Mouse (Mus musculus) C2C12 (cell line): ENCODE measurements at regions not wholly inside any gene's neighbourhood (a gene's known extent, or its start where the extent isn't known, plus 50 kb on each side); places are given as distances from the start of the nearest gene placed in this dataset.

ENCODE experiments used
- H3K27me3 ChIP-seq: one replicate; pipeline ENCODE4 v1.6.1; 2011; ENCODE audit not compliant: control insufficient read depth, insufficient read depth, insufficient read length
- H3K36me3 ChIP-seq: one replicate; pipeline ENCODE4 v1.6.1; 2011; ENCODE audit not compliant: control insufficient read depth, insufficient read depth
- H3K4me3 ChIP-seq: one replicate; pipeline ENCODE4 v1.5.1; 2011; ENCODE audit warnings: mild to moderate bottlenecking, control low read depth; ENCODE audit not compliant: poor library complexity, insufficient read depth, severe bottlenecking
- H3K79me2 ChIP-seq: one replicate; pipeline ENCODE4 v1.6.1; 2011; ENCODE audit not compliant: control insufficient read depth, insufficient read depth
- H3K79me3 ChIP-seq: one replicate; pipeline ENCODE4 v1.6.1; 2011; ENCODE audit warnings: low read depth, control low read depth
- H3ac ChIP-seq: one replicate; pipeline ENCODE3; 2011; ENCODE audit warnings: low read depth; ENCODE audit not compliant: control insufficient read depth, insufficient read length
- CEBPB ChIP-seq: IDR thresholded peaks from one replicate; pipeline ENCODE4 v1.6.1; 2011; ENCODE audit warnings: low read depth, mild to moderate bottlenecking, control low read depth, moderate library complexity
- CTCF ChIP-seq: IDR thresholded peaks from one replicate; pipeline ENCODE4 v1.5.1; 2011; ENCODE audit not compliant: control insufficient read depth, insufficient read depth, insufficient read length
- FOSL1 ChIP-seq: IDR thresholded peaks from one replicate; pipeline ENCODE4 v1.8.0; 2011; ENCODE audit warnings: mild to moderate bottlenecking, low read length; ENCODE audit not compliant: poor library complexity, insufficient read depth, severe bottlenecking
- MAX ChIP-seq: IDR thresholded peaks from one replicate; pipeline ENCODE4 v1.6.1; 2011; ENCODE audit warnings: mild to moderate bottlenecking, control low read depth
- MYOD1 ChIP-seq: IDR thresholded peaks from one replicate; pipeline ENCODE4 v1.6.1; 2011; ENCODE audit warnings: low read depth; ENCODE audit not compliant: control insufficient read depth, insufficient read length
- MYOG ChIP-seq: IDR thresholded peaks from one replicate; pipeline ENCODE4 v1.6.1; 2011; ENCODE audit not compliant: control insufficient read depth, insufficient read length; ENCODE audit errors: extremely low read depth
- USF1 ChIP-seq: IDR thresholded peaks from one replicate; pipeline ENCODE4 v1.6.1; 2011; ENCODE audit warnings: low read depth, mild to moderate bottlenecking, control low read depth, moderate library complexity

DNA sequence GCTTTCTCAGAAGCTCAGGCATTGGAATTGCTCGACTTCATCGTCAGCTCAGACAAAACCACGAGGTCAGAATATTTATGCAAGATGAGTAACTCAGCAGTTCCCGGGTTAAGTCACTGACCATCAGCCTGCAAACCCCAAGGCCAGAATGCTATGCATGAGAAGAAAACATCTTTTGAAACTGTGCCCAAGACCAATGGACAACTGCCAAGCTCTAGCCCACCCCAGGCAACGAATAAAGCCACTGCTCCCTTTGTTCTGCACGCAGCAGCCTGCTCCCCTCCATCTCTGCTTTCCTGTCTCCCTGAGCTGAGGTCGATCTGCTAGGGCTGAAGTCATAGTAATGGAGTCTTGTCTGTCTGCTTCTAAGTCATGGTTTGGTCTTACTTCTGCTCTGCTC, 61.7 kb upstream of the Gpc1 start:
- H3K27me3 ChIP-seq, result no peaks in the 10 kb centered on the region
- no peaks in the 10 kb centered on the region for H3K36me3 ChIP-seq
- H3K79me2 ChIP-seq, result no peaks in the 10 kb centered on the region
- H3K4me3 ChIP-seq, result no peak overlapping the region
- no peaks in the 10 kb centered on the region for H3K79me3 ChIP-seq
- no peak overlapping the region for H3ac ChIP-seq
- TF ChIP-seq MYOD1, result no peak
- no peak for TF ChIP-seq CEBPB
- TF ChIP-seq FOSL1, result no peak

DNA sequence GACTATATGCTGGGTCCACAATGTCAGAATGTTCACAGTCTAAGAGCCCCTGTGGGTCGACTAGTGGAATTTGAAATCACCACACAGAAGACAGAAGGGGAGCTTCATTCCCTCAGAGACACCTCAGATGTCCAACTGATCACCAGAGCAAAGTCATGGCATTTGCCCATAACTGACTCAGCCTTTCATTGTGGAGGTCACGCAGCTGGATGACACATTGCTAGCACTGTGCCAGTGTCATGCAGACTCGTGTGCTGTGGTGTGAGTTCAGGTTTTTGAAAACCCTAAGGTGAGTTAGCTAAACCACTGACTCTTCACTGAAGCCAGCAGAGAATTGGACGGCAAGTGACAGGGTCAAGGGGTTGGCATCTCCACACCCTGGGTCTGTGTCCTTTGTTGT, 62.3 kb upstream of the Gpc1 start:
- H3K4me3 ChIP-seq, result no peak overlapping the region
- H3K36me3 ChIP-seq, result no peaks in the 10 kb centered on the region
- H3K27me3 ChIP-seq, result no peaks in the 10 kb centered on the region
- TF ChIP-seq MYOD1 (peak; percentile 44), FOSL1 (peak; percentile 38), MAX (no peak), CEBPB (no peak)
- H3K79me3 ChIP-seq, result no peaks in the 10 kb centered on the region
- H3K79me2 ChIP-seq, result no peaks in the 10 kb centered on the region
- H3ac ChIP-seq, result no peak overlapping the region

DNA sequence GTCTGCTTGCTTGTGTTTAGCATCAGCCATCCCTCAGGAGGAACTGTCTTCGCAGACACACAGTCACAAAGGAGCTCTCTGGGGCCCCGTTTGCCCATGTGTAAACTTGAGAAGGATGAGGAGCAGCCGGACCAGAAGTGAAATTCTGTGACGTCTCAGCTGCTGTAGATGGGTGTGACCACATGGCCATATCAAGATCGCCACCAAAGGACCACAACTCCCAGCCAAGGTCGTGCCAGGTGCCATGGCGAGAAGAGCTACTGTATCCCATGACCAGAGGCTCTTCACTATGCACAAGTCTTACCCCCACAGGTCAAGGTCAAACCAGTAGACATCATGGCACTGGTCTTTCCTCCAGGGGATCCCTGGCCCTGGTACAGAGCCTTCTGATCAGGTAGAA, 64.9 kb upstream of the Gpc1 start:
- Histone ChIP-seq H3K27me3 (no peaks in the 10 kb centered on the region), H3K79me3 (no peaks in the 10 kb centered on the region), H3ac (no peak overlapping the region), H3K79me2 (no peaks in the 10 kb centered on the region), H3K4me3 (no peak overlapping the region), H3K36me3 (no peaks in the 10 kb centered on the region)
- TF ChIP-seq MYOD1, result no peak
- no peak for TF ChIP-seq FOSL1
- TF ChIP-seq MAX, result no peak
- TF ChIP-seq USF1, result no peak
- TF ChIP-seq MYOG, result no peak
- TF ChIP-seq CEBPB, result no peak
- TF ChIP-seq CTCF, result no peak

DNA sequence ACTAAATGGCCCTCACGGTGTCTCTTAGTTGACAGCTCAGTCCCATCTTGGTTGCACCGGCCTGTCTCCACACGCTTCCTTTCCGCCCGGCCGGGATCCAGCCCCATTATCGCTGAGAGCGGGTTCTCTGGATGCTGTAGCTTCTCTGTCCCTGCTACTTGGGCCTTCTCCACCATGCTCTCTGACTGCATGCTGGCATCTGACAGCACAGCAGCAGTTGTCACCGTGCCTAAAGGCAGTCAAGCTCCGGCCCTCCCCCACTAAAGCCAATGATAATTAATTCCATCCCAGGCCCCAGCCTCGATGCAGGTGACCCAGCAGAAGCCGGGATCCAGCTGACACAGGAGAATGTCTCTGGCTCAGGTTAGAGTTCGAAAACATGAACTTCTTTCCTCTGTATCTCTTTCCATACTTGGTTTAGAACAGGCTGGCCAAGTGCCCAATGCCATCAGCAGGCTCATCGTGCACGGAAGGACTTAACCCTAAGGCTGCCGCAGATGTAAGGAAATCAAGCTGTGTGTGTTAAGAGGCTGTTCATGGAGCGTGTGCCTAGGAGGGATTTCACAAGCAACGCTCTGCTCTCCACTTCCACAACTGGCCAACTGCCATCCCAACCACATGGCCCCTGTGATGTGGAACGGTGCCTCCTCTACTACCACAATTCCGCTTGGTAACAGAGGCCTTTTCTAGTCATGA, 76.5 kb upstream of the Gpc1 start:
- Histone ChIP-seq H3ac (no peak overlapping the region), H3K79me3 (no peaks in the 10 kb centered on the region), H3K79me2 (no peaks in the 10 kb centered on the region), H3K36me3 (no peaks in the 10 kb centered on the region), H3K27me3 (no peaks in the 10 kb centered on the region), H3K4me3 (no peak overlapping the region)
- TF ChIP-seq FOSL1 (no peak), MYOD1 (no peak)

DNA sequence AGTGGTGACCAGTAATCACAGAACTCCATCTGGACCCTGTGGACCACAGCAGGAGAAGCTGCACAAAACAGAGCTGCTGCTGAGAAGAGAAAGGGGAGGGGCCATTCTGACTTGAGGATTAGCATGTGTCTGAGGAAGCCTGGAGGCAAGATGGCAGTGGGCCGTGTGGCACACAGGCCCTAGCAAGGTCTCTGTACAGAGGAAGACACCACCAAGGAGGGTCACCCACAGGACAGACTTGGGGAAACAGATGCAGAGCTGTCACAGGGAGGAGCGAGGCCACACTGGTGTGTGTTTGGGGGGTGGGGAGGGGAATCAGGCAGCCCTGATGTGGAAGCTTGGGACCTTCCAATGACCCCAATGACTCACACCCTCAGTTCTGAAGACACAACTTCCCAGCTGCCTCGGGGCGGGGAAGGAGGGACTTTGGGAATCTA, 79.7 kb upstream of the Gpc1 start:
- Histone ChIP-seq H3K79me3 (no peaks in the 10 kb centered on the region), H3K27me3 (no peaks in the 10 kb centered on the region), H3ac (peak overlapping the region; percentile 33), H3K36me3 (no peaks in the 10 kb centered on the region), H3K4me3 (no peak overlapping the region), H3K79me2 (no peaks in the 10 kb centered on the region)
- peak; percentile 55 for TF ChIP-seq MYOD1
- no peak for TF ChIP-seq MAX

GRCm38 (mm10) chr1:92749475-92749874, 82.0 kb upstream of the Gpc1 start:
- Histone ChIP-seq H3ac (no peak overlapping the region), H3K79me2 (no peaks in the 10 kb centered on the region), H3K4me3 (no peak overlapping the region), H3K36me3 (no peaks in the 10 kb centered on the region), H3K27me3 (no peaks in the 10 kb centered on the region), H3K79me3 (no peaks in the 10 kb centered on the region)
- no peak for TF ChIP-seq FOSL1
- TF ChIP-seq USF1, result no peak
- TF ChIP-seq CEBPB, result no peak
- no peak for TF ChIP-seq MAX
- TF ChIP-seq MYOD1, result no peak
- no peak for TF ChIP-seq CTCF
- no peak for TF ChIP-seq MYOG
